Mouse (Mus musculus) ovary, postnatal 10 days (tissue): ENCODE measurements around the gene Mrm1.
A peak's percentile ranks its signal among the peaks of the same experiment; 100 is the strongest.
"Not testable (repeated sequence)": the region's sequence is repeated elsewhere in the genome, so short reads cannot be mapped to it uniquely, and the experiment has no call there.

Experiments used
- DNase-seq: peaks from one replicate; pipeline ENCODE4 v3.0.0; 2022; ENCODE audit warnings: low spot score

Gene Mrm1

DNA sequence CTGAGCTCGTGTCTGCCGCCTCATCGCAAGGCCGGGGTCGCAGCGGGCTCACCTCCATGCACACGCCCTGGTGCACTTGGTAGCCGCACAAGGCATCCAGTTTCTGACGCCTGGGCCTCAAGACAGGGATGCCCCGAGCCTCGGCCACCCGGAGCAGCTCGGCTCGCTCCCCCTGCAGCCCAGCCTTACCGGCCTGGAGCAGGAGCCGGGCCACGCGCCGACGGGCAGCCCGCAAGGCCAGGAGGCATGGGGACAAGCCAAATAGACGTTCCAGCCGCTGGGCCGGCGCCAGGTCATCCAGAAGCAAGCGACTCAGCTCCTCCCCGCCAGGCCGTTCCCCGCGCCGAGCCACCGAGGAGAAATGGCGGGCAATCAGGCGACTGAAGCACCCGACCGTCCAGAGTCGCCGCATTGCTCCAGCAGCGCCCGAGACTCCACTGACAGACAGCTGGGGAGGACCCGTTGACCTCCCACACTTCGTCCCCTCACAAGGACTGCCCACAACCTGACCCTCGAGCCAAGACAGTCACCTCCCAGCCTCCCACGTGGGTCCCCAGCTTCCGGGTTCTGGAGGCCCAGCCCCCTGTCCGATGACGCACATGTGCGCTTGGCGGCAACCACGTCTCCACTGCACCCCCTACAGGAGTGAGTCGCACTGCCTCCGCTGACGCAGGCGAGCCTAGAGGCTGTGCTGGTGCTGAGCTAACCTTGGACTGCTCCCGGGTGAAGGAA lies at the start of gene Mrm1:
Mrm1 (minus strand) TSS at position 555 of the 732 bp plus-strand sequence.
- DNase-seq, result peak; percentile 77

DNA sequence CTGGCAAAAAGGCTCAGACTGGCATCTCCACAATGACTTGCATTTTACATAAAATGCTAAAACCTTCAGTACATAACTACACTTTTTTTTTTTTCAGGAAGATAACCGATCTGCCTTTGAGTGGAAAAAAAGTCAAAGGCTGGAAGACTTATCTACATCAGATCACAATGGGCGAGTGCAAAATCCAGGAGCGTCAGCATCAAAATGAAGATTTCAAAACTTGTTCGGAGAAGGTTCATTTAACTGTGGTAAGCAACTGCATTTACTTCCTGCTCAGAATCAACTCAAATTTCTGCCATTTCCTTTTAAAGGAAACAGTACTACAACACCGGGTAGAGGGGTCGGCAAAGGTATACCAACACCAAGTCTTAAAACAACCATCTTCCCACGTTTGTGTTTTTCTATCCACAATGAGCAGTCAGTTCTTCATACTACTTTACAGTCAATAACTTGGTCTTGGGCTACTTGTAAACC lies 49.5 kb upstream of the Mrm1 start:
- DNase-seq, result no peak

DNA sequence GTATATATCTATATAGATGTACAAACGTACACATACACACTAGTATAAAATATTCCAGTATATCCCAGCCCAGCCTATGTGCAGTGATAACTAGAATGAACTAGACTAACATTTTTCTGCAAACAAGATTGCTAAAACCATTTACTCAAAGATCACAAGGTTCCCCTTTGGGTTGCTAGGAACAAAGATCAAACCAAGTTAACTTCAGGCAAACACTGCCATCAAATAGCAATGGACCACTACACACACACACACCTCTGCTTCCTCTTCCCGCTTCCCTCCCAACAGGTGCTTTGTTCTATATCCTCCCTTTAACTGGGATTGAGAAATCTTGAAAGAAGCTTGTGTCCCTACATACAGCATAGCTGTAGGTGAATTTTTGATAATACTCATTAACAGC lies 48.3 kb upstream of the Mrm1 start:
- DNase-seq, result no peak

DNA sequence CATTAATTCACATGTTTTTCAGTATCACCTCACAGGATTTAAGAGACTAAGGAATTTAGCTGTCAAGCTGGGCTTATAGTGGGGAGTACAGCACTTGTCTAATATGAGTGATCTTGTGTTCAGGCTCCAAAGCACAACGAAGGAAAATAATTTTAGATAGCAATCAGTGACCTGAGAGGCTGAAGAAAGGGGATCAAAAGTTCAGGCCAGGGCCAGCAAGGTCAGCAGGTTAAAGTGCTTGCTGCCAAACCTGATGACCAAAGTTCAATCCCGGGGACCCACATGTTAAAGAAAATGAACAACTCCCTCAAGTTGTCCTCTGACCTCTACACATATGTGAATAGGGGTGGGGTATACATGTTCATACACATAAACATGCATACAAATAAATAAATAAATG lies 46.0 kb upstream of the Mrm1 start:
- DNase-seq, result no peak

DNA sequence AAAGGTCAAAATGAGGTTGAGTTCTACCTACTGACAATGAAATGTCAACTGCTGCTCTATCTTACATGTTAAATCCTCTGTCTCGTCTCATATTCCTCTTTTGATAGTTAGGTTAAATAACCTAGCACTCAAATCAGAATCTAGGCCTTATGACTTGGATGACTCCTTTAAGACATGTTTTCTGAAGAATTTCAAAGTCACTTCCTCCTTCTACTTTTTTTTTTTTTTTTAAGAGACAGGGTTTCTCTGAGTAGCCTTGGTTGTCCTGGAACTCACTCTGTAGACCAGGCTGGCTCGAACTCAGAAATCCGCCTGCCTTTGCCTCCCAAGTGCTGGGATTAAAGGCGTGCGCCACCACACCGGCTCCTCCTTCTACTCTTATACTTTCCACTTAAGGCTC lies 36.0 kb upstream of the Mrm1 start:
- no peak for DNase-seq

DNA sequence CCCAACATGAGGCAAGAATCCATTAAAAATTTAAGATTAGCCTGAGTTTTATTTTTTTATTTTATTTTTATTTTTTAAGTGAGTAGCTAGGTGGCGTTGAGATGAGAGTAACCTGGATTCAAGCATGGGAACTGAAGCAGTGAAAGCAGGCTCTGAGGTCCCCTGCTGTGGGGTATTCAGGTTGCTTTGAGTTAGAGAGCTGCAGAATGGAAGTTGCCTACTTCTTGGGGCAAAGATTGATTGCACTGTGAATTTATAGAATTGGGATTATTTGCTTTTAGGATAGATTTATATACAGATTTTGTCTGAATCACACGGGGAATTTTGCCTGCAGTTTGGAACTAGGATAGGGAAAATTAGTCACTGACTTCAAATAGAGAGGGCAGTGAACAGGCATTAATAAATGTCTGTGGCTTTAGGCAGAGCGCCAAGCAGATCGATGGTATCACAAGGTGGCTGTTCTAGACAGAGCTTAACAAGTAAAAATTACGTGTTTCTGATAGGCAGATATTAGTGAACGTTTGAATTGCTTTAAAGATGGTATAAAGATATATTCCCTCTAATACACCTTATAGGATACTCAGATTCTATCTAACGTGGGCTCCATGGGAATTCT lies 28.3 kb upstream of the Mrm1 start:
- no peak for DNase-seq

DNA sequence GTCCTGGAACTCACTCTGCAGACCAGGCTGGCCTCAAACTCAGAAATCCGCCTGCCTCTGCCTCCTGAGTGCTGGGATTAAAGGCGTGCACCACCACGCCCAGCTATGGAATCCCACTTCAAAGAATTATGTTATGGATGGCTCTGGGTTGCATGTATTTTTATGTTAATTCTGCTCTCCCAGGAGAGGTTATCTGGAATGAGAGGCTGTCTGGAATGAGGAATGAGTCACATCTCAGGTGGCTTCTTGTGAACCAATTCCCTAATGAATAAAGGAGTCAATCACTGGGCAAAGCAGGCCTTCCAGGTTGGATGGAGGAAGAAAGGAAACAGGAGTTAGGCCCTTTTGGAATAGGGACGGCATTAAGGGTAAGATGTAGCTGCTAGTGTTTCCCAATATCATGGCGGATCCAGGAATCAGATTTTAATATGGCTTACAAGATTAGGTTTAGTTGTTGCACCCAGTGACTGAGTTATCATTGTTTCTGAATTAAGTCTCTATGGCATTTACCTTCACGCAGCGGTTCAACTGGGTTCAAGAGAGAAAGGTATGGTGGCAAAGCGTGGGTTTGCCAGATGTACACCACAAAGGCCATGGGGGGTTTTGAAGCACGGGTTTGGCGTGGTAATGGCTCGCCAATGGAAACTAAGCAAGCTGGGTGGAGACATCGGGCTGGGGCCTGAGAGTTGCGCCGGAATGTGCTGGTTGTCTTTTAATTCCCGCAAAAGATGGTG lies 27.6 kb upstream of the Mrm1 start:
- DNase-seq, result no peak

DNA sequence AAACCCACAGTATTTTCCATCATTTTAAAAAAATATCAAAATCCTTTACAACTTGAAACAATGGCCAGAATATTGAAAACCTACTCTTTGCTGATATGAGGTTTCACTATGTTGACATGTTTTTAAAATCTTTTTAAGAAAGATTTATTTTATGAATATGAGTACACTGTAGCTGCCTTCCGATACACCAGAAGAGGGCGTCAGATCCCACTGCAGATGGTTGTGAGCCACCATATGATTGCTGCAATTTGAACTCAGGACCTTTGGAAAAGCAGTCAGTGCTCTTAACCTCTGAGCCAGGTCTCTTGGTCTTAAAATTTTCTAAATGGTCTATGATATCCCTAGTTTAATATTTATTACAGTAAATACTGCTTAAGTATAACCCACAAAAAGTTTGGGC lies 20.0 kb upstream of the Mrm1 start:
- no peak for DNase-seq

DNA sequence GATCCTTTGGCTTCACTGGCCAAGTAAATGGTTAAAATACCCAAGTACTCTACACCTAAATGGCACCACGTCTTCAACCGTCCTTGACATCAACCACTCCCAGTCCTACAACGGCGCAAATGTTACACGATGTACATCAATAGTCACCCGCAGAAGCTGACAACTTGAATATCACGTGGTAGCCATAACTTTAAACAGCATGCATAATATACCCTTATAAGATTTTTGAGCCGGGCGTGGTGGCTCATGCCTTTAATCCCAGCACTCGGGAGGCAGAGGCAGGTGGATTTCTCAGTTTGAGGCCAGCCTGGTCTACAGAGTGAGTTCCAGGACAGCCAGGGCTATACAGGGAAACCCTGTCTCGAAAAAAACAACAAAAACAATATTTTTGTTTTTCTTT lies 10.2 kb upstream of the Mrm1 start:
- DNase-seq, result not testable (repeated sequence)

DNA sequence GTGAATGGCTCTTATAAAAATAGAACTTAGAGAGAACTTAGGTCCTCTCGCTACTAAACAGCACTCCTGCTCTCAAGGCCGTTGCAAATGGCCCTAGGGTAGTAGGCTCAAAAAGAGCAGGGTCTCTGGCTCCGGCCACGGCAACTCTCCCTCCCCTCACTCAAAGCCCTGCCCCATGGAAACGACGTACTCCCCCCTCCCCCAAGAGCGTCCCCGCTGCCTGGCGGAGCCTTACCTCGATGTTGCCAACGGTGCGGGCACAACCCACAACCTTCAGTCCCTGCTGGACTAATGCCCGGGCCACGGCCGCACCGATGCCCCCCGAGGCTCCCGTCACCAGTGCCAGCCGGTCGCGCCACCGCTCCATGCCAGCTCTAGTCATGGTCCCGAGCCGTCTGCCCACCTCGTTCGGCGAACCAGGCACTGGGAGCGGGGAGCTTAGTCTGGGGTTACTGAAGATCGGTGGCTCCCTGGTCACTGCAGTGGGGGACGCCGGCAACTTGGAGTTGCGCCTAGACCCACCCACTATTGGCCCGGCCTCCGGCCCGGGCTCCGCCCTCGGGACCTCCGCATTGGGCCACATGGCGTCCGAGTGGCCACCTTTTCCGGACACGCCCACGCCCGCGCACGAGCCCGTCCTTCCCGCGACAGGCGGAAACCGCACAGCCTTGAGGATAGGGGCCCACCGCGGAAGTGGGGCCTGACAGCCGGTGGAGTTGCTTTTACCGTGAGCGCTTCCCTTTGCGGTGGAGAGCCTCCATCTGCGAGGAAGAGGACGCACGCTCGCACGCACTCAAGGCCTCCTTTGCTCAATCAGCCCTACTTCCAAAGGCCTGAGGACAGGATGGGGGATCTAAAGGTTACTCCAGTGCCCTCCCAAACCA lies 9.4 kb upstream of the Mrm1 start, which contains the start of gene Dhrs11:
Dhrs11 (minus strand) TSS at position 479 of the 884 bp plus-strand sequence.
- peak; percentile 90 for DNase-seq

DNA sequence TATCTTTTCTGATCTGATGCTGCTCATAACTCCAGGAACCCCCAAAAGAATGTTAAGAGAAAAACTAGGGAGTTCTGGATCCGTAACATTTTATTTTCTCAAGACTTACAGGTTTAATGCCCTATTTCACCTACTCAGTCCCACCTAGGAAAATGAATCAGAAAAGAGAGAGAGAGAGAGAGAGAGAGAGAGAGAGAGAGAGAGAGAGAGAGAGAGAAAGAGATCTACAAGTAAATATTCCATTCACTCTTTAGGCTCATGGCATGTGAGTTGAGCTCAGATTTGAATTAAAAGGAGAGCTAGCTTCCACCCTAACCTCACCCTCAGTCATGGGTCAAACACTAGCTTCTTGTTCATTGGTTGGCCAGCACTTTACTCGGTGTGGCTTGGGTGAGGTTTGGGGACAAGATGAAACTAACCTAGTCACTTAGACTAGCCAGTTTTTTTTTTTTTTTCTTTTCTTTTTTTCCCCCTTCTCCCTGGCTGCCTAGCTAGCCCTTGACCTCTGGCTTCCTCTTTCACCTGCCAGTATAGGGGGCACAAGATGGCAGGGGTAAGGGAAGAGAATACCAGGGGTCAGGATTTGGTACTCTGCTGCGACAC lies 8.7 kb upstream of the Mrm1 start:
- DNase-seq, result no peak

DNA sequence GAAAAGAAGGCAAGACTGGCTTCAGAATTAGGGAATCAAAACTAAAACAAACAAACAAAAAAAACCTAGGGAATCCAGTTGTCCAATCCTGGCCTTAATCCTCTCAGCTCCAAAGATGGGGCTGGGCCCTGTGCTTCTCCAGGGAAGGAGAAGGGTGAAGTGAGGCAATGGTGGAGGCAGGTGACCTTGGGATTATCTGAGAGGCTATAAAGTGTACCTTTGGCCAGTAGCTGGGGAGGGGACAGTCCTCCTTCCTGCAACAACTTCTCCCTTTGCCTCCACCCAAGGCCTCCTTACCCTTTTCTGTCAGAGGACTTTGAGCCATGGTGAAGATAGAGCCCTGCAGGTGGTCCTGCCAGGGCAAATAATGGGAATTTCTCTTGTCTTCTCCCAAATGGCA lies 8.2 kb upstream of the Mrm1 start:
- DNase-seq, result no peak

DNA sequence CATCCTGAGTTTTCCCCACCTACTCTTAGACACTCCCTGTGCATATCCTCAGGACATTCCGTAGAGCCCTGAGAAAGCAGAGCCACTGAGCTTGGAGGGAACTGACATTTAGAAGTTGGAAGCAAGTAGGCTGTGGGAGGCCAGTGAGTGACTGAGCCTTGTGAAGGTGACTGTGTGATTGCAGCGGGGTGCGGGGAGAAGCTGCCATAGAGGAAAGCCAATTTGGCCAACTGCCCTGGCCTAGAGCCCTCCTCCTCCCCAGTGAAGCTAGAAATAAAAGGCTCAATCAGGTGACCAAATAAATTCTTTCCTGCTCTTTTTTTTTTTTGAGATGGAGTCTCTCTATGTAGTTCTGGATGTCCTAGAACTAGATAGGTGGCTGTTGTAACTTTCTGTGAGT lies 6.9 kb upstream of the Mrm1 start:
- DNase-seq, result no peak

DNA sequence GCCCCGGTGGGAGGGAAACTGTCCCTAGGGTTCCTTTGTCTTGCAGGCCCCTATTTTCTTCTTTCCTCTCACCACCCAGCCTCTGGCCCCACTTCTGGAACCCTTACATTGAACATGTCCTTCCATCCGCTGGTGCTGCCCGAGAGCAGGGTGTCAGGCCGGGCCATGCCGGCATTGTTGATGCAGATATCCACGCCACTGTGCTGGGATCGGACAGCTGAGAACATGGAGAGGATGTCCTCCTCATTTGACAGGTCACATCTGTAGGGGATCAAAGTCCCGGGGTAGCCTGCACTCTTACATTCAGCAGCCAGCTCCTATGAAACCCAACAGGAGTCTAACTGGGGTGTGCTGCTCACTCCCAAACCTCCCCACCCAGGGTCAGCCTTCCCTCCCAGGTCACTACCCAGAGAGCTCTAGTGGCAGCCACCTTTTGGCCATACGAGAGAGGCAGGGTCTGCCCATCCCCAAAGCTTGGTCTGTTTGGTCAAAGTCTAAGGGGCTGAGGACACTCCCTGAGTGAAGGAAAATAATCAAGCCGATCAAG lies 6.0 kb upstream of the Mrm1 start:
- DNase-seq, result no peak

DNA sequence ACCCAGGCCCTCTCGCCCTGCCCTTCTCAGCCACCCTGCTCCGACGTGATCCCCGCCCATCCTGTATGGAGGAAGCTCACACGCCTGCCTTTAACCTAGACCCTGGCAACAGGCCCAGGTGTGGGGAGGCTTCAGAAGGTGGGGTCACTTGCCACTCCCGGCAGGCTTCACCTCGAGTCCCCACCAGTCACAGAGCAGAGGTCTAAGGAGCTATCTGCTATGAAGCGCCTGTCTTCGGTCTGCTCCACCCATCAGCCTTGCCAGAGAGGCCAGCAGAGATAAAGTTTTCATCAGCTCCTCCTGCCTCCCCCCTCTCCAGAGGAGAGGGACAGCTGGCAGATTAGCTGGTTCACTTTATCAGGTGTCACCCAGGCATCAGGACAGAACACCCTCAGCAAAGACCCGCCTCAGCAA lies 4.2 kb upstream of the Mrm1 start:
- DNase-seq, result no peak

DNA sequence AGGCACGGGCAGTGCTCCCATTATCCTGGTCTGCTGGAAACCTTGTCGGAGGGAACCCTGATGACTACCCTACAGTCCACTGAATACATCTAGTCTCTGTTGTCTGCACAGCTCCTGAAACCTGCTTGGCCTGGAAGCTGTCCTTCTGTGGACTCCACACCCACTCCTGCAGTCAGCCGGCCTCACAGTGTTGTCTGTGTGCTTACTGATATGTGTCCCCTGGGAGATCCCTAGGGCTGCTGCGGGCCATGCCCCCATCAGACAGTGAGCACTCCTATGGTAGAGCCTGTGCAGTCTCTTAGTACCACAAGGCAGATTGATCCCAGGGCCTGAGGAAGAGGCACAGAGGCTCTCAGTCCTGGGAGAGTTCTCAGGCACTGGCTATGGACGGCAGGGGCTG lies 3.2 kb upstream of the Mrm1 start:
- no peak for DNase-seq

DNA sequence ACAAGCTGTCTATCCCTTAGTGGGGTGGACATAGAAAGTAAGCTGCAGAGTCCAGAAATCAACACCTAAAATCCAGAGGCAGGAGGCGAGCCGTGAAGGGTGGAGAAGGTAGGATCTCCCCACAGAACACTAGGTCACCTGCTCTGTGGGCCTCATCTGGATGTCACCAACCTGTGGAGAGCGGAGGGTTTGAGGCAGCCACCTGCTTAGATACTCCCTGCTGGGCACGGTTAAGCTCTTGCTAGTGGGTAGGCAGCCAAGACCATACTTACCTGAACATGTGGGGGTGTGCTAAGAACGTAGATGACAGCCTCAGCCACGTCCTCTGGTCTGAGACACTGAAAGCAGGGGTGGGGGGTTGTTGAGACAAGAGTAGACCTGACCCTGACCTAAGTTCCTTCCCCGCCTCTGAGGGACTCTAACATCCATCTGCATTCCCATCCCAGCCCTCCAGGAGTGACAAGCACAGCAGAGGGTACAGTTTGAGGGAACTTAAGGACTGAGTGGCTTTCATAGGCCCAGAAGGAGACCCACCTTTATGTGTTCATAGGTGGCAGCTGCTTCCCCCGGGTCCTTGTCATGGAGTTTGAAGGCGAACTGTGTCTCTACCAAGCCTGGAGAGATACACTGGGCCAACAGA lies 1.9 kb upstream of the Mrm1 start:
- DNase-seq, result no peak

DNA sequence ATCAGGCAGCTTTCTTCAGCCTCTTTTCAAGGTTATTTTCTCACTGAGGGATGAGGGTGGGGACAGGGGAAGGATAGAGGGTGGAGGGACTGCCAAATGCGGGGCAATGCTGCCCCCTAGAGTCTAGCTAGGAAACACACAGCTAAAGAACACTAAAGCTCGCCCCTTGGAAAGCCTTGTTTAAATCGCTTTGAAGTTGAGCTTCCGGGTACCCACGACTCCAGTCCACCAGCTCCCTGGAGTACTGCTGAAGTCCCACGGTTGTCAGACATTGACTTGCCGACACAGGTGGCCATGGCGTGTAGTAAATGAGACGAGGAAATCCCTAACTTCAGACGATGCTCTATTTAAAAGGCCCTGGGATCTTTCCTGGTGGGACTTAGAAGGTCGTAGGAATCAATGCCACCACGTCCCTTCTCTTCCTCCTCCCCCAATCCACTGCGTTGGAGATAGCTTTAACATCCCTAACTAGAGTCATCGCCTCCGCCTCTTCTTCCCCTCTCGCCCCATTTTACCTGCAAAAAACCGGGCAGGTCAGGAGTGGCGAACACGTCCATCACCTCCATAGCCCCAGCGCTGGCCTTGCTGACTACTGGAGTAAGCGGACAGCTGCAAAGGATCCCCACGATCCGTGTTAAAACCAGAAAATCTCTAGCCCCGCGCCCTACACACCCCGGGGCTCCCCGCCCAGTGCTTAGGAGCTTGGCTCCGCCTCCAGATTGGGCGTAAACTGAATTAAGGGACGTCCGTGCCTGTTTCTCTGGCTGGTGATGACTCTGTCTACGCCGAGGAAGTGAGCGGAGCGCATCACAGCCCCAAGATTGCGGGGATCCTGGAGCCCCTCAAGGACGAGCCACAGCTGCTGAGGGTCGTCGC lies 992 bp downstream of the Mrm1 start:
- DNase-seq, result peak; percentile 35

DNA sequence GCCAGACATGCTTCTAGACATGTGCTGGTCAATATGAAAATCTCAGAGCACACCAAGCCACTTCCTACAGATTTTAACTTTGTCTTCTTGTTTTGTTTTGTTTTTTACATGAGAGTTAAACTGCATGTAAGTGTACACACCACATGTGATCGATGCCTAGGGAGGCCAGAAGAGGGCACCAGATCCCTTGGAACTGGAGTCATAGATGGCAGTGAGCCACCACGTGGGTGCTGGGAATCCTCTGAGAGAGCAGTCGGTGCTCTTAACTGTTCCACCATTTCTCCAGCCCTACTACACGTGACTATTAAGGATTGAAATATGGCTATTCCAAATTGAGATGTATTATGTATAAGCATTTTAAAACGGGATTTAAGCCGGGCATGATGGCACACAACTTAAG lies 2.0 kb downstream of the Mrm1 start:
- DNase-seq, result no peak
